Mouse (Mus musculus) small intestine, adult 2 months (tissue): Measurements from ENCODE around the gene C130026I21Rik.
"Not testable (repeated sequence)": the region's sequence is repeated elsewhere in the genome, so short reads cannot be mapped to it uniquely, and the experiment has no call there.

ENCODE experiments used
- CTCF ChIP-seq: fragments of 200-500 bp; IDR thresholded peaks from 2 replicates; pipeline ENCODE4 v1.5.1; 2012; ENCODE audit warnings: low read depth, mild to moderate bottlenecking, control low read depth, inconsistent platforms, low read length, moderate library complexity, mixed read lengths; ENCODE audit not compliant: insufficient replicate concordance, insufficient read length; ENCODE audit errors: extremely low read depth
- POLR2A ChIP-seq: fragments of 200-500 bp; IDR thresholded peaks from 2 replicates; pipeline ENCODE4 v1.6.1; 2012; ENCODE audit warnings: low read depth, mild to moderate bottlenecking, control low read depth, inconsistent platforms, low read length, moderate library complexity

GRCm38 (mm10) chr1:85007737-85008136 is 262.6 kb downstream of the C130026I21Rik start:
- not testable (repeated sequence) for TF ChIP-seq POLR2A, CTCF
